Mouse (Mus musculus): ENCODE measurements around the gene Hmcn2.

GRCm38 (mm10) chr2:31476107-31476820 lies 162.0 kb downstream of the Hmcn2 start:
- TF ChIP-seq CTCF (IDR thresholded peaks at IDR 0.05; ENCODE audit: borderline replicate concordance, insufficient read depth, low read length) (no peak), POLR2A (IDR thresholded peaks at IDR 0.05; ENCODE audit: low read depth, low read length) (no peak)

Measured in embryonic fibroblast, embryonic 13.5 days (primary cell).